Mouse (Mus musculus) embryonic facial prominence, embryonic 11.5 days (tissue): ENCODE data around the gene Fbxl19. TPM values are rescaled to one million over a fixed set of nuclear protein-coding genes. Genes with fewer than 3 reads are reported as not detected.
"Not testable (repeated sequence)": the region's sequence is repeated elsewhere in the genome, so short reads cannot be mapped to it uniquely, and the experiment has no call there.

Experiments
- ATAC-seq: fragments of 200-750 bp; cut with Nextera tagmentation; replicated peaks from 2 replicates; pipeline ENCODE4 v1.8.0; 2017; ENCODE audit warnings: low read depth; ENCODE audit not compliant: insufficient number of reproducible peaks, low FRiP score, low TSS enrichment
- DNase-seq: peaks from one replicate; pipeline ENCODE4 v3.0.0-alpha.2; 2015; ENCODE audit warnings: low spot score
- H3K27ac ChIP-seq: fragments of 300-500 bp; sonication (generic); replicated peaks from 2 replicates; pipeline ENCODE4 v1.5.1; 2014; ENCODE audit warnings: mild to moderate bottlenecking, low read depth, low read length, control low read depth
- H3K27me3 ChIP-seq: fragments of 300-500 bp; sonication (generic); 2 replicates; pipeline ENCODE4 v1.6.1; 2014; ENCODE audit warnings: mild to moderate bottlenecking, low read length, moderate library complexity, mixed read lengths; ENCODE audit not compliant: control insufficient read depth, insufficient read depth
- H3K36me3 ChIP-seq: fragments of 300-500 bp; sonication (generic); replicated peaks from 2 replicates; pipeline ENCODE4 v1.6.1; 2014; ENCODE audit warnings: low read depth, mild to moderate bottlenecking, low read length, moderate library complexity, mixed read lengths; ENCODE audit not compliant: control insufficient read depth, insufficient read depth
- H3K4me1 ChIP-seq: fragments of 300-500 bp; sonication (generic); 2 replicates; pipeline ENCODE4 v1.6.1; 2014; ENCODE audit warnings: low read length, mixed read lengths; ENCODE audit not compliant: control insufficient read depth, insufficient read depth
- H3K4me2 ChIP-seq: fragments of 300-500 bp; sonication (generic); 2 replicates; pipeline ENCODE4 v1.6.1; 2014; ENCODE audit warnings: low read depth, mild to moderate bottlenecking, control low read depth, low read length, moderate library complexity
- H3K4me3 ChIP-seq: fragments of 300-500 bp; sonication (generic); 2 replicates; pipeline ENCODE4 v1.5.1; 2014; ENCODE audit warnings: low read depth, low read length, control low read depth
- H3K9ac ChIP-seq: fragments of 300-500 bp; sonication (generic); replicated peaks from 2 replicates; pipeline ENCODE4 v1.6.1; 2014; ENCODE audit warnings: mild to moderate bottlenecking, control low read depth, low read length
- H3K9me3 ChIP-seq: fragments of 300-500 bp; sonication (generic); replicated peaks from 2 replicates; pipeline ENCODE4 v1.6.1; 2016; ENCODE audit warnings: mild to moderate bottlenecking, low read length, inconsistent platforms, mixed read lengths; ENCODE audit not compliant: control insufficient read depth
- WGBS: fragments of 180-500 bp; shearing (Covaris S2); extraction: QIAGEN DNeasy Blood & Tissue Kit; methylation state at CpG from one replicate; pipeline ENCODE4 v1.1.7; 2014; 5-methylcytosine and 5-hydroxymethylcytosine counted together
- polyA plus RNA-seq: library from polyadenylated mRNA; unstranded; fragments of >200 nt; fragmentation: Nextera tagmentation; extraction: Ambion mirVana; gene quantifications from 2 replicates; pipeline ENCODE4 v1.2.1, GENCODE M21; 2014

Fbxl19 gene
- polyA plus RNA-seq, 1 experiment from 2014 or later = 9.4 TPM

GRCm38 (mm10) chr7:127716992-127717391 lies 27.4 kb upstream of the Fbxl19 start:
- Histone ChIP-seq H3K4me3 (peak overlapping the region; percentile 28), H3K4me2 (peak overlapping the region; percentile 57), H3K27me3 (no peaks in the 10 kb centered on the region), H3K9me3 (no peaks in the 10 kb centered on the region), H3K27ac (no peak overlapping the region), H3K36me3 (no peaks in the 10 kb centered on the region), H3K4me1 (no peaks in the 10 kb centered on the region; the same call in 1 of the 2 replicates), H3K9ac (peak overlapping the region; percentile 59)
- peak; percentile 64 for DNase-seq
- ATAC-seq = peak; percentile 17
- 2% methylated on average over 41 of the region's 41 CpGs for WGBS

GRCm38 (mm10) chr7:127718339-127718738 lies 26.0 kb upstream of the Fbxl19 start:
- Histone ChIP-seq H3K9me3 (no peaks in the 10 kb centered on the region), H3K9ac (no peak overlapping the region), H3K27ac (no peak overlapping the region), H3K4me1 (no peaks in the 10 kb centered on the region), H3K4me2 (no peak overlapping the region), H3K4me3 (no peak overlapping the region), H3K27me3 (no peaks in the 10 kb centered on the region), H3K36me3 (no peaks in the 10 kb centered on the region)
- 92% methylated on average over 6 of the region's 6 CpGs for WGBS
- ATAC-seq = no peak
- no peak for DNase-seq

- H3K4me2 ChIP-seq = no peak overlapping the region
- no peak overlapping the region for H3K9ac ChIP-seq
- ATAC-seq = no peak
- whole genome bisulfite sequencing = 85% methylated on average over 6 of the region's 6 CpGs
- no peak for DNase-seq
- no peaks in the 10 kb centered on the region for H3K36me3 ChIP-seq
- H3K27me3 ChIP-seq = no peaks in the 10 kb centered on the region
- H3K4me1 ChIP-seq = no peaks in the 10 kb centered on the region
- H3K4me3 ChIP-seq = no peak overlapping the region
- no peak overlapping the region for H3K27ac ChIP-seq
- no peaks in the 10 kb centered on the region for H3K9me3 ChIP-seq
Observed at GRCm38 (mm10) chr7:127719258-127719657, 25.1 kb upstream of the Fbxl19 start.

GRCm38 (mm10) chr7:127725490-127725889 lies 18.9 kb upstream of the Fbxl19 start:
- no peak overlapping the region for H3K4me3 ChIP-seq
- WGBS = 52% methylated on average over 2 of the region's 2 CpGs
- no peak overlapping the region for H3K27ac ChIP-seq

GRCm38 (mm10) chr7:127725924-127726323 lies 18.4 kb upstream of the Fbxl19 start:
- Histone ChIP-seq H3K9me3 (no peaks in the 10 kb centered on the region), H3K4me3 (no peak overlapping the region), H3K4me1 (no peaks in the 10 kb centered on the region), H3K9ac (no peak overlapping the region), H3K4me2 (no peak overlapping the region), H3K27me3 (no peaks in the 10 kb centered on the region), H3K36me3 (no peaks in the 10 kb centered on the region), H3K27ac (no peak overlapping the region)
- DNase-seq (no peak), ATAC-seq (no peak)
- 51% methylated on average over 6 of the region's 6 CpGs for WGBS

More at GRCm38 (mm10) chr7:127725490-127725889, 18.9 kb upstream of the Fbxl19 start:
- no peaks in the 10 kb centered on the region for H3K4me1 ChIP-seq
- H3K9ac ChIP-seq = no peak overlapping the region
- ATAC-seq (no peak), DNase-seq (no peak)
- no peaks in the 10 kb centered on the region for H3K9me3 ChIP-seq
- no peaks in the 10 kb centered on the region for H3K36me3 ChIP-seq
- no peaks in the 10 kb centered on the region for H3K27me3 ChIP-seq
- no peak overlapping the region for H3K4me2 ChIP-seq

GRCm38 (mm10) chr7:127727898-127728297 lies 16.4 kb upstream of the Fbxl19 start:
- H3K9me3 ChIP-seq = no peaks in the 10 kb centered on the region
- H3K27ac ChIP-seq = no peak overlapping the region
- DNase-seq (no peak), ATAC-seq (no peak)
- 87% methylated on average over 7 of the region's 7 CpGs for WGBS
- H3K36me3 ChIP-seq = no peaks in the 10 kb centered on the region
- no peak overlapping the region for H3K9ac ChIP-seq
- no peaks in the 10 kb centered on the region for H3K27me3 ChIP-seq
- no peak overlapping the region for H3K4me2 ChIP-seq
- H3K4me3 ChIP-seq = no peak overlapping the region
- no peaks in the 10 kb centered on the region for H3K4me1 ChIP-seq

- no peaks in the 10 kb centered on the region for H3K4me1 ChIP-seq
- ATAC-seq (no peak), DNase-seq (no peak)
- H3K27ac ChIP-seq = no peak overlapping the region
- 73% methylated on average over 4 of the region's 4 CpGs for WGBS
- H3K9me3 ChIP-seq = no peaks in the 10 kb centered on the region
- H3K36me3 ChIP-seq = no peaks in the 10 kb centered on the region
- no peak overlapping the region for H3K4me2 ChIP-seq
- no peaks in the 10 kb centered on the region for H3K27me3 ChIP-seq
- H3K4me3 ChIP-seq = no peak overlapping the region
- no peak overlapping the region for H3K9ac ChIP-seq
Observed at GRCm38 (mm10) chr7:127730170-127730569, 14.2 kb upstream of the Fbxl19 start.

- H3K27me3 ChIP-seq, H3K4me1 ChIP-seq, H3K4me3 ChIP-seq, DNase-seq, H3K9me3 ChIP-seq, H3K27ac ChIP-seq, ATAC-seq, H3K9ac ChIP-seq, H3K36me3 ChIP-seq, H3K4me2 ChIP-seq: not testable (repeated sequence)
- whole genome bisulfite sequencing = no CpG with 5 or more reads among the region's 5 CpGs
Observed at GRCm38 (mm10) chr7:127732066-127732465, 12.3 kb upstream of the Fbxl19 start, which contains the start of gene Ctf2. Gene Ctf2, minus strand, starts transcription at chr7:127732166.
